Mouse (Mus musculus): ENCODE measurements around the gene Scrn1.

- TF ChIP-seq POLR2A (IDR thresholded peaks at IDR 0.05; ENCODE audit: borderline replicate concordance, control insufficient read depth, low read depth, low read length): no peak
- TF ChIP-seq CTCF (IDR thresholded peaks at IDR 0.05; ENCODE audit: control insufficient read depth, insufficient read depth, low read length): no peak
Observed at GRCm38 (mm10) chr6:54537053-54537452, 29.2 kb downstream of the Scrn1 start.

All from bone marrow, adult 2 months (tissue).